Mouse (Mus musculus) cerebellum, adult 2 months (tissue): ENCODE results near the gene Zscan21.

Source experiments
- CTCF ChIP-seq: fragments of 200-500 bp; IDR thresholded peaks from 2 replicates; pipeline ENCODE4 v1.5.1; 2011; ENCODE audit warnings: low read depth, mild to moderate bottlenecking, control low read depth, low read length, moderate library complexity, borderline replicate concordance; ENCODE audit not compliant: insufficient read depth
- POLR2A ChIP-seq: fragments of 200-500 bp; IDR thresholded peaks from 2 replicates; pipeline ENCODE4 v1.6.1; 2011; ENCODE audit warnings: low read length, control low read depth, borderline replicate concordance; ENCODE audit not compliant: insufficient read depth

DNA sequence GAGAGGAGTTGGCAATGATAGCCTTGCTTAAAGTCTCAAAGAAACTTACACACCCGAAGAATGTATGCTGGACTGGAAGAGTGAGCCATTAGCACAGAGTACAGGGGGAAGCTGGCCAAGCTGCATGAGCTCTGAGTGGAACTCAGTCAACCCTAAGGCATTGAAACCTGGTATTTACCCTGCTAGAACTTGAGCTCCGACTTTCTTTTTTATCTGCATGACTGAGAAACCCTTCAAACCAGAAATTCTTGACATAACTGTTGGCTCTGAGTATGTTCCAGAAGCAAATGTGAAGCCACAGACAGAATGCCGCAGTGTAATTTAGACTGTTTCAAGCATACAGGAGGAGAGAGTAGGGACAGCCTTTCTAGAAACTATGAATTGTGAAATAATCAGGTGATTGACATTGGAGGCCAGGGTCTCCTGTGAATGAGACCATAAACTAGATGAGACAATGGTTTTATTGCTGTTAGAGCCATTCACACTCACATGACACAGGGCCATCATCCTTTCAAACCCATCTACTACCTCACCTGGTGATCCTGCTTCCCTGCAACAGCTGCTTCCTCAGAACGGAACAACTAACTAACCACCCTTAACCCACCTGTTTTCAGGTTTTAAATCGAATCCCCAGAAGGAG, 15.8 kb downstream of the Zscan21 start:
- TF ChIP-seq CTCF (no peak), POLR2A (no peak)
